Mouse (Mus musculus) kidney, embryonic 16.5 days (tissue): ENCODE measurements around the gene Agpat3. TPM values are rescaled to one million over a fixed set of nuclear protein-coding genes. Genes with fewer than 3 reads are reported as not detected.

Experiments used
- ATAC-seq: fragments of 200-750 bp; cut with Nextera tagmentation; 2 replicates; pipeline ENCODE4 v1.8.0; 2017; ENCODE audit warnings: moderate TSS enrichment; ENCODE audit not compliant: low FRiP score, low TSS enrichment
- H3K27ac ChIP-seq: fragments of 300-500 bp; sonication (generic); 2 replicates; pipeline ENCODE4 v1.5.1; 2014; ENCODE audit warnings: low read length
- H3K27me3 ChIP-seq: fragments of 300-500 bp; sonication (generic); 2 replicates; pipeline ENCODE4 v1.6.1; 2014; ENCODE audit warnings: low read length, control low read depth, mixed read lengths; ENCODE audit not compliant: insufficient read depth
- H3K36me3 ChIP-seq: fragments of 300-500 bp; sonication (generic); 2 replicates; pipeline ENCODE4 v1.6.1; 2014; ENCODE audit warnings: low read length, control low read depth, mixed read lengths; ENCODE audit not compliant: insufficient read depth
- H3K4me1 ChIP-seq: fragments of 300-500 bp; sonication (generic); 2 replicates; pipeline ENCODE4 v1.6.1; 2014; ENCODE audit warnings: low read length, control low read depth, mixed read lengths; ENCODE audit not compliant: insufficient read depth
- H3K4me2 ChIP-seq: fragments of 300-500 bp; sonication (generic); replicated peaks from 2 replicates; pipeline ENCODE4 v1.6.1; 2014; ENCODE audit warnings: low read depth, low read length
- H3K4me3 ChIP-seq: fragments of 300-500 bp; sonication (generic); 2 replicates; pipeline ENCODE4 v1.5.1; 2014; ENCODE audit warnings: mild to moderate bottlenecking, low read length
- H3K9ac ChIP-seq: fragments of 300-500 bp; sonication (generic); replicated peaks from 2 replicates; pipeline ENCODE4 v1.6.1; 2014; ENCODE audit warnings: low read length
- H3K9me3 ChIP-seq: fragments of 300-500 bp; sonication (generic); 2 replicates; pipeline ENCODE4 v1.6.1; 2016; ENCODE audit warnings: low read length, control low read depth
- WGBS: fragments of 180-500 bp; shearing (Covaris S2); extraction: QIAGEN DNeasy Blood & Tissue Kit; methylation state at CpG from one replicate; pipeline ENCODE4 v1.1.7; 2014; 5-methylcytosine and 5-hydroxymethylcytosine counted together
- polyA plus RNA-seq: library from polyadenylated mRNA; unstranded; fragments of >200 nt; fragmentation: Nextera tagmentation; extraction: Ambion mirVana; gene quantifications from 2 replicates; pipeline ENCODE4 v1.2.1, GENCODE M21; 2015

Gene Agpat3
- polyA plus RNA-seq, 1 experiment from 2014 or later, result 81.9 TPM

DNA sequence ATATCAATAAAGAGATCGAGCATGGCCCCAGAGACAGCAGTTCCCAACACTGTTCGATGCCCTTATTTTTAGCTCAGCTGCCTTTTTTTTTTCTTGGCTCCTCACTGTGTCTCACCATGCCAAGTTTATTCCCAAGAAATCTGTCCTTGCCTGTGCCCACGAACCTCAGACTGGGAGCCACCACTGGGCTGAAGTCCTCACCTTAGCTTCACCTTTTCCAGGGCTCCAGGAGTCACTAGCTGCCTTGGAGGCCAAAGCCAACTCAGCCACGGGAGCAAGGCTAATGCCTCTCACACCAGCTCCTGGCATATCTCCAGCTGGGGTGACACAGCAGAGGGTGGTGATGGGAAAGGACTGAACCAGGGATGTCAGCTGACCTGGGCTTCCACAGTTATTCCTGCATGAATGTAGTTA, 96.6 kb downstream of the Agpat3 start:
- H3K9ac ChIP-seq, result no peak overlapping the region

GRCm38 (mm10) chr10:78247206-78247605, 105.1 kb downstream of the Agpat3 start:
- Histone ChIP-seq H3K27ac (no peak overlapping the region), H3K4me3 (no peak overlapping the region), H3K9me3 (no peaks in the 10 kb centered on the region), H3K27me3 (no peaks in the 10 kb centered on the region), H3K36me3 (no peaks in the 10 kb centered on the region), H3K4me1 (peaks cover 15% of the 10 kb centered on the region), H3K9ac (no peak overlapping the region), H3K4me2 (no peak overlapping the region)
- ATAC-seq, result no peak
- 74% methylated on average over 3 of the region's 3 CpGs for WGBS

More for the DNA sequence above, 96.6 kb downstream of the Agpat3 start:
- H3K36me3 ChIP-seq, result no peaks in the 10 kb centered on the region
- H3K4me2 ChIP-seq, result no peak overlapping the region
- no peaks in the 10 kb centered on the region for H3K27me3 ChIP-seq
- WGBS, result 77% methylated on average over 4 of the region's 4 CpGs
- H3K9me3 ChIP-seq, result no peaks in the 10 kb centered on the region
- no peak overlapping the region for H3K27ac ChIP-seq
- no peak for ATAC-seq
- no peak overlapping the region for H3K4me3 ChIP-seq
- peaks cover 8% of the 10 kb centered on the region; the same call in 1 of the 2 replicates for H3K4me1 ChIP-seq

GRCm38 (mm10) chr10:78246725-78247124, 105.6 kb downstream of the Agpat3 start:
- H3K27me3 ChIP-seq, result no peaks in the 10 kb centered on the region
- H3K27ac ChIP-seq, result no peak overlapping the region
- H3K4me2 ChIP-seq, result no peak overlapping the region
- no peaks in the 10 kb centered on the region for H3K9me3 ChIP-seq
- peaks cover 15% of the 10 kb centered on the region for H3K4me1 ChIP-seq
- WGBS, result 76% methylated on average over 4 of the region's 4 CpGs
- H3K4me3 ChIP-seq, result no peak overlapping the region
- no peaks in the 10 kb centered on the region for H3K36me3 ChIP-seq
- ATAC-seq, result no peak
- no peak overlapping the region for H3K9ac ChIP-seq

GRCm38 (mm10) chr10:78245225-78245547, 107.1 kb downstream of the Agpat3 start:
- no peaks in the 10 kb centered on the region for H3K36me3 ChIP-seq
- ATAC-seq, result no peak
- H3K9me3 ChIP-seq, result no peaks in the 10 kb centered on the region
- H3K4me2 ChIP-seq, result peak overlapping the region; percentile 86
- WGBS, result 17% methylated on average over 7 of the region's 7 CpGs
- H3K27me3 ChIP-seq, result no peaks in the 10 kb centered on the region
- H3K4me3 ChIP-seq, result peak overlapping the region; percentile 88
- H3K27ac ChIP-seq, result no peak overlapping the region
- H3K9ac ChIP-seq, result peak overlapping the region; percentile 79
- H3K4me1 ChIP-seq, result peaks cover 15% of the 10 kb centered on the region

GRCm38 (mm10) chr10:78244438-78245224, 107.7 kb downstream of the Agpat3 start, which contains the start of gene Trappc10:
Trappc10 (minus strand) TSS chr10:78244641.
- 0% methylated on average over 61 of the region's 74 CpGs for WGBS
- no peaks in the 10 kb centered on the region for H3K9me3 ChIP-seq
- peak within 1 kb of the TSS; percentile 86 for H3K4me2 ChIP-seq
- peak within 1 kb of the TSS; percentile 88 for H3K4me3 ChIP-seq
- H3K27ac ChIP-seq, result 0 out of 2 replicates have a peak within 1 kb of the TSS, but pooled peaks have one; percentile 27
- peak within 1 kb of the TSS; percentile 79 for H3K9ac ChIP-seq
- peak; percentile 94 for ATAC-seq
- peaks cover 15% of the 10 kb centered on the region for H3K4me1 ChIP-seq
- H3K27me3 ChIP-seq, result no peaks in the 10 kb centered on the region
- H3K36me3 ChIP-seq, result no peaks in the 10 kb centered on the region

- Histone ChIP-seq H3K4me2 (peak overlapping the region; percentile 86), H3K27me3 (no peaks in the 10 kb centered on the region), H3K27ac (0 out of 2 replicates have a peak overlapping the region, but pooled peaks have one; percentile 27), H3K4me1 (peaks cover 15% of the 10 kb centered on the region), H3K4me3 (peak overlapping the region; percentile 88), H3K36me3 (no peaks in the 10 kb centered on the region), H3K9me3 (no peaks in the 10 kb centered on the region), H3K9ac (peak overlapping the region; percentile 79)
- ATAC-seq, result peak; percentile 62
- under 1% methylated on average over 29 of the region's 33 CpGs for WGBS
Measured at GRCm38 (mm10) chr10:78244058-78244437, 108.2 kb downstream of the Agpat3 start.

DNA sequence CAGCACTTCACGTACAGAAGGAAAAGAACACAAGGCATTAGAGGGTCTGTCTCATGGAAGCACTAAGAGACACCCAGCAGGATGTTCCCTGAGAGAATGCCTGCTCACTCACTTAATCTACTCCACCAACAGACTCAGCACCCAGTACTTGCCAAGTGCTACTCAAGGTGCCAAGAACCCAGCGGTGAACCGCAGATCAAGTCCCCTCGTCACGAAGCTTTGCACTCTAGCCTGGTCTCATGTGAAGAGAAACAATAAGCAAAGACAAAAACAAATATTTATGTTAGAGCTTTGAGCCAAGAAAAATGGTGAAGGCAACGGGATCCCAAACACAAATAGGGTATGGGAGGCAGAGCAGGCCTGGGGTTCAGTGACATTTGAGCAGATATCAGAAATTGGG, 113.4 kb downstream of the Agpat3 start:
- H3K36me3 ChIP-seq, result no peaks in the 10 kb centered on the region
- no peak overlapping the region for H3K9ac ChIP-seq
- no peak overlapping the region for H3K4me3 ChIP-seq
- H3K9me3 ChIP-seq, result no peaks in the 10 kb centered on the region
- WGBS, result 75% methylated on average over 6 of the region's 6 CpGs
- no peak overlapping the region for H3K27ac ChIP-seq
- ATAC-seq, result no peak
- H3K27me3 ChIP-seq, result no peaks in the 10 kb centered on the region
- H3K4me2 ChIP-seq, result no peak overlapping the region
- peaks cover 10% of the 10 kb centered on the region for H3K4me1 ChIP-seq

GRCm38 (mm10) chr10:78238297-78238696, 114.0 kb downstream of the Agpat3 start:
- no peaks in the 10 kb centered on the region for H3K36me3 ChIP-seq

DNA sequence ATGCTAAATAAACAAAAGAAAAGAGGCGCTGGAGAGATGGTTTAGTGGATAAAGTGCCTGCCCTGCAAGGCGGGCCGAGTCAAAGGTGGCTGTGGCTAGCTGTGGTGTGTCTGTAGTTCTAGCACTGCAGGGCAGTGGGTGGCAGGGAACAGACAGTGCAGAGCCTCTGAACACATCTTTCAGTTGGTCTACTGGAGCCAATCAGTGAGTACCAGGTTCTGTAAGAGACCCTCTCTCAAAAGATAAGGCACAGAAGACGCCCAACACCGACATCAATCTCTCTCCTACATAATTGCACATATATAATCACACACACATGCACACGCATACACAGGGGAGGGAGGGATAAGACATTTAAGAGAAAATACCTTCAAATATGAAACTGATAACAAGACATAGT, 114.5 kb downstream of the Agpat3 start:
- no peak overlapping the region for H3K4me2 ChIP-seq
- no peak overlapping the region for H3K4me3 ChIP-seq
- 82% methylated on average over 6 of the region's 6 CpGs for whole genome bisulfite sequencing
- no peaks in the 10 kb centered on the region for H3K4me1 ChIP-seq
- no peak overlapping the region for H3K27ac ChIP-seq
- no peak for ATAC-seq
- no peaks in the 10 kb centered on the region for H3K27me3 ChIP-seq
- no peak overlapping the region for H3K9ac ChIP-seq
- no peaks in the 10 kb centered on the region for H3K9me3 ChIP-seq
- no peaks in the 10 kb centered on the region for H3K36me3 ChIP-seq

More at GRCm38 (mm10) chr10:78238297-78238696, 114.0 kb downstream of the Agpat3 start:
- ATAC-seq, result no peak
- H3K4me1 ChIP-seq, result peaks cover 4% of the 10 kb centered on the region
- no peaks in the 10 kb centered on the region for H3K9me3 ChIP-seq
- 98% methylated on average over 5 of the region's 5 CpGs for WGBS
- no peaks in the 10 kb centered on the region for H3K27me3 ChIP-seq
- H3K27ac ChIP-seq, result no peak overlapping the region
- no peak overlapping the region for H3K4me2 ChIP-seq
- H3K9ac ChIP-seq, result no peak overlapping the region
- no peak overlapping the region for H3K4me3 ChIP-seq

GRCm38 (mm10) chr10:78236885-78237629, 115.2 kb downstream of the Agpat3 start:
- H3K9ac ChIP-seq, result no peak overlapping the region
- no peaks in the 10 kb centered on the region for H3K27me3 ChIP-seq
- no peak overlapping the region for H3K4me2 ChIP-seq
- H3K36me3 ChIP-seq, result no peaks in the 10 kb centered on the region
- H3K4me3 ChIP-seq, result no peak overlapping the region
- 55% methylated on average over 8 of the region's 8 CpGs for WGBS
- no peak for ATAC-seq
- H3K9me3 ChIP-seq, result no peaks in the 10 kb centered on the region
- no peaks in the 10 kb centered on the region for H3K4me1 ChIP-seq
- H3K27ac ChIP-seq, result no peak overlapping the region
